Mouse (Mus musculus) megakaryocyte, embryonic 14.5 days (primary cell): ENCODE results near the gene Selenow. TPM values are rescaled to one million over a fixed set of nuclear protein-coding genes. Genes with fewer than 3 reads are reported as not detected.

Experiments
- H3K27me3 ChIP-seq: replicated peaks from 2 replicates; pipeline ENCODE3; 2012; ENCODE audit warnings: inconsistent platforms
- H3K36me3 ChIP-seq: replicated peaks from 2 replicates; pipeline ENCODE3; 2012; ENCODE audit warnings: low read length, inconsistent platforms, mixed read lengths
- H3K4me1 ChIP-seq: 2 replicates; pipeline ENCODE4 v1.6.1; 2012; ENCODE audit warnings: inconsistent platforms
- H3K4me3 ChIP-seq: replicated peaks from 2 replicates; pipeline ENCODE3; 2012; ENCODE audit warnings: moderate library complexity, mild to moderate bottlenecking, inconsistent platforms
- H3K9me3 ChIP-seq: 2 replicates; pipeline ENCODE4 v1.6.1; 2012; ENCODE audit warnings: inconsistent platforms
- FLI1 ChIP-seq: IDR thresholded peaks from 2 replicates; pipeline ENCODE4 v1.6.1; 2012; ENCODE audit warnings: low read length, inconsistent platforms, mixed read lengths
- GATA1 ChIP-seq: IDR thresholded peaks from 3 replicates; pipeline ENCODE4 v1.6.1; 2012; ENCODE audit warnings: mixed read lengths, low read length, inconsistent platforms, borderline replicate concordance
- polyA plus RNA-seq: library from polyadenylated mRNA; stranded (reverse); fragments of >175 nt; gene quantifications from 2 replicates; pipeline ENCODE4 v1.2.3, GENCODE M21; 2012; ENCODE audit warnings: low replicate concordance; ENCODE audit not compliant: insufficient read depth

The Selenow gene
- polyA plus RNA-seq, result 1,012 and 1,066 TPM in 2 replicates

DNA sequence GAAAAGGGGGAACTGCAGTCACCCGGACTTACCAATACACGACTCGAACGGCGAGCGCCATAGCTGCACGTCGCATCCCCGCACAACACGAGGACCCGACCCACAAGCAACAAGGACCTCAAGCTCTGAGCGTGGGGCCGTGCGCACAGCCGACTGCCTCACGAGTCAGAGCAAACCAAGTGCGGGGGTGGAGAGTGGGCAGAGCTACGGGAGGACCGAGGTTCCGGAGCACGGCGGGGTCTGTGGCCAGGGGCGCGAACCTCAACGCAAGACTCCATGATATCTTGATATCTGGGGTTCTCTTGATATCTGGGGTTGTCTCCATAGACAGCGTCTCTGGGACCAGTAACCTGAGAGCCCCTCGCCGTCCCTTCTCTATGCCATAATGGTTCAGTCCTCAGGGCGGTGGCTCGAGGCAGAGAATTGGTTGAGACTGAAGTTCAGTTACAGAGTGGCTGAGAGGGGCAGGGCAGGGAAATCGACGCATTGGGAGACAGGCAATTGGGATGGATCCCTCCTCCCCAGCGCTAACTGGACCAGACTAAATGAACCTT, at the start of gene Selenow:
Gene Selenow (minus strand): TSS at position 183 of the 554 bp plus-strand sequence.
- H3K9me3 ChIP-seq, result no peaks in the 10 kb centered on the region
- TF ChIP-seq FLI1 (no peak), GATA1 (no peak)
- H3K4me1 ChIP-seq, result peaks cover 43% of the 10 kb centered on the region
- H3K27me3 ChIP-seq, result peaks cover 2% of the 10 kb centered on the region
- H3K4me3 ChIP-seq, result peak within 1 kb of the TSS; percentile 97
- peaks cover 33% of the 10 kb centered on the region for H3K36me3 ChIP-seq

DNA sequence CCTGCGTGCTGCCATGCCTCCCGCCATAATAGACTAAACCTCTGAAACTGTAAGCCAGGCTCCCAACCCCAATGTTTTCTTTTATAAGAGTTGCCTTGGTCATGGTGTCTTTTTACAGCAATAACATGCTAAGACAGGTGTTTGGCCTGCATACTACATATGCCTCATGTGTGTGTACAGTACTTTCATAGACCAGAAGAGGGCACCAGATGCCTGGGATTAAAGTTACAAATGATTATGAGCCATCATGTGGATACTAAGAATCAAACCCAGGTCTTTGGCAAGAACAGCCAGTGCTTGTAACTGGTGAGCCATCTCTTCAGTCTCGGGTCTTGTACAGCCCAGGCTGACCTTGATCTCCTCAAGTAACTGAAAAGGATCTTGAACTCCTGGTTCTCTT, 47.5 kb upstream of the Selenow start:
- Histone ChIP-seq H3K4me3 (no peak overlapping the region), H3K9me3 (0 out of 2 replicates have a peak, but pooled peaks cover 5% of the 10 kb centered on the region), H3K4me1 (peaks cover 26% of the 10 kb centered on the region), H3K36me3 (peaks cover 48% of the 10 kb centered on the region), H3K27me3 (peaks cover 18% of the 10 kb centered on the region)
- no peak for TF ChIP-seq GATA1
- no peak for TF ChIP-seq FLI1

DNA sequence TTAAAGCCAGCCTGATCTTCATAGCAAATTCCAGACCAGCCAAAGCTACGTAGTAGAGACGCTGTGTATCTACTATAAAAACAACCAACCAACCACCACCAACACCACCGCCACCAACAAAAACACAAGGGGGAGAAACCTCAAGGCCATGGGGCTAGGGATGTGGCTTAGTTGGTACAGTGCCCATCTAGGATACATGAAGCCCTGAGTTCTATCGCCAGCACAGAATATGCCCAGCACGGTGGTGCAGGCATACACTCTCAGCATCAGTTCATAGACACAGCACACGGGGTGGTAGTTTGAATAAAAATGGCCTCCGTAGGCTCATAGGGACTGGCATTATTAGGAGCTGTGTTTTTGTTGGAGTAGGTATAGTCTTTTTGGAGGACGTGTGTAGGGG, 46.1 kb upstream of the Selenow start:
- H3K4me1 ChIP-seq, result peaks cover 36% of the 10 kb centered on the region
- 0 out of 2 replicates have a peak, but pooled peaks cover 5% of the 10 kb centered on the region for H3K9me3 ChIP-seq
- H3K27me3 ChIP-seq, result peaks cover 31% of the 10 kb centered on the region
- TF ChIP-seq FLI1, result no peak
- no peak for TF ChIP-seq GATA1
- no peak overlapping the region for H3K4me3 ChIP-seq
- peaks cover 35% of the 10 kb centered on the region for H3K36me3 ChIP-seq

DNA sequence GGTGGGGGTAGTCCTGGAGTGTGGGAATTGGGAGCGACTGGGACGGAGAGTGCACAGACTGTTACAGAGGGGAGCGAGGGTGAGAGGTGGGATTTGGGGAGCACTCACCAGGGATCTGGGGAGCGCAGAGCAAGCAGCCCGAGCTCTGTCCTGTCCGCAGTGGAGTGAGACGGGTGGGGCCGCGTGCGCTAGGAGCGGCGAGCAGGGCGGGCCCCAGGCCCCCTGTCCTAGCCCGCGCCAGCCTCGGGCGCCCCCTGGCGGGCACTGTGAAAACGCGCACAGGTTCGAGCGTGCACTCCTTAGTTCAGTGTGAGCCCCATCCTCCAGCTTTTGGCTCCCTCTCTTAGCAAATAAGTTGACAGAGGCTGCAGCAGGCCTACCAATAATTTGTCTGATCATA, 45.1 kb upstream of the Selenow start, which contains the start of gene Ehd2:
Gene Ehd2 (minus strand): TSS at position 256 of the 400 bp plus-strand sequence.
- Histone ChIP-seq H3K4me3 (peak within 1 kb of the TSS; percentile 88), H3K36me3 (peaks cover 25% of the 10 kb centered on the region), H3K9me3 (0 out of 2 replicates have a peak, but pooled peaks cover 5% of the 10 kb centered on the region), H3K4me1 (peaks cover 46% of the 10 kb centered on the region), H3K27me3 (peaks cover 41% of the 10 kb centered on the region)
- TF ChIP-seq GATA1, result no peak
- no peak for TF ChIP-seq FLI1

DNA sequence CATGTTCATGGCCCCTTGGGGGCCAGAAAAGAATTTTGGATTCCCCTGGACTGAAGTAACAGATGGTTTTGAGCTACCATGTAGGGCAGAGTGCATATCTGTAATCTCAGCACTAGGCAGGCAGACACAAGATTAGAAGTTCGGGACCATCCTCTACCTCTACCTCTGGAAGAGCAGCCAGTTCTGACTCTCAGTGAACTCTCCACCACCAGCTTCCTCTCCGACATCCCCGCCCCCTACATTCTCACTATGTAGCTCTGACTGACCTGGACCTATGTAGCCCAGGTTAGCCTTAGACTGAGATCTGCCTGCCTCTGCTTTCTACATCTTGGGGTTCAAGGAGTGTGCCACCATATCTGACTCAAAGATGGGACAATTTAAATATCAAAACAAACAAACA, 44.3 kb upstream of the Selenow start:
- Histone ChIP-seq H3K27me3 (peaks cover 48% of the 10 kb centered on the region), H3K9me3 (0 out of 2 replicates have a peak, but pooled peaks cover 5% of the 10 kb centered on the region), H3K4me3 (no peak overlapping the region), H3K36me3 (peaks cover 16% of the 10 kb centered on the region), H3K4me1 (peaks cover 52% of the 10 kb centered on the region)
- TF ChIP-seq GATA1 (no peak), FLI1 (no peak)

DNA sequence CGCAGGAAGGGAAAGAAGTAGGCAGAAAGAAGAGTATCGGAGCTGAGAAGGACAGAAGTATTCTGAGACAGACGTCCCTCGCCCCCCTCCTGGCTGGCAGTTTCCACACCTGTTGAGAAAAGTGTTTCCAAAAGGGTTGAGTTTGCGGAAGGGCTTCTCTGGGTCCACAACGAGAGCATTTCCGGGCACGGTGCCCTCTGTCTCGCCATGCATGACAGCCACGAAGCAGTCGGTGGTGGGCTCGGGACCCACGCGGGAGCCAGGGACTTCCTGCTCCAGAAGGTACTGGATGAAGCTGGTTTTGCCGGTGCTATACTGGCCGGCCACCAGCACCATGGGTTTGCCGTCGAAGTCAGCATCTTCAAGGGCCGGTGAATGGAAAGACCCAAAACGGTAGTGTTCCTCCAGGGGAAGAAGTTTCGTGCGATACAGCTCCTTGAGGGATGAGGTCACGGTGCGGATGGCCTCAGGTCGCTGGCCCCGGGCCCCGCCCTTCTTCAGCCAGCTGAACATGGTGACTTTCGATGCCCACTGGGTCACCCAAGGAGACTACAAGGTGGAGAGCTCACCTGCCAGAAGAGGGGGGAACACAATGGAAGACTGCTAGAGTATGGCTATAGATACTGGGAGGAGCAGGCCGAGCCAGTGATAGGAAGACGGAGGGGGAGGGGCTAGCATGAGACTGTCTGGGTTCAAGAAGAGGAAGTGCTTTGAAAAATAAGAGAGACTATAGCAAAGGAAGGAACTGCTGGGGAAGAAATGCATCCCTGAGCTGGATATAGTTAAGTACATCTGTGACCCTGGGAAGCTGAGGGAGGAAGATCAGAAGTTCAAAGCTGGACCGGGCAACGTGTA, 41.8 kb upstream of the Selenow start:
- Histone ChIP-seq H3K4me1 (peaks cover 73% of the 10 kb centered on the region), H3K4me3 (no peak overlapping the region), H3K9me3 (no peaks in the 10 kb centered on the region), H3K27me3 (peaks cover 62% of the 10 kb centered on the region), H3K36me3 (no peaks in the 10 kb centered on the region)
- TF ChIP-seq GATA1, result no peak

DNA sequence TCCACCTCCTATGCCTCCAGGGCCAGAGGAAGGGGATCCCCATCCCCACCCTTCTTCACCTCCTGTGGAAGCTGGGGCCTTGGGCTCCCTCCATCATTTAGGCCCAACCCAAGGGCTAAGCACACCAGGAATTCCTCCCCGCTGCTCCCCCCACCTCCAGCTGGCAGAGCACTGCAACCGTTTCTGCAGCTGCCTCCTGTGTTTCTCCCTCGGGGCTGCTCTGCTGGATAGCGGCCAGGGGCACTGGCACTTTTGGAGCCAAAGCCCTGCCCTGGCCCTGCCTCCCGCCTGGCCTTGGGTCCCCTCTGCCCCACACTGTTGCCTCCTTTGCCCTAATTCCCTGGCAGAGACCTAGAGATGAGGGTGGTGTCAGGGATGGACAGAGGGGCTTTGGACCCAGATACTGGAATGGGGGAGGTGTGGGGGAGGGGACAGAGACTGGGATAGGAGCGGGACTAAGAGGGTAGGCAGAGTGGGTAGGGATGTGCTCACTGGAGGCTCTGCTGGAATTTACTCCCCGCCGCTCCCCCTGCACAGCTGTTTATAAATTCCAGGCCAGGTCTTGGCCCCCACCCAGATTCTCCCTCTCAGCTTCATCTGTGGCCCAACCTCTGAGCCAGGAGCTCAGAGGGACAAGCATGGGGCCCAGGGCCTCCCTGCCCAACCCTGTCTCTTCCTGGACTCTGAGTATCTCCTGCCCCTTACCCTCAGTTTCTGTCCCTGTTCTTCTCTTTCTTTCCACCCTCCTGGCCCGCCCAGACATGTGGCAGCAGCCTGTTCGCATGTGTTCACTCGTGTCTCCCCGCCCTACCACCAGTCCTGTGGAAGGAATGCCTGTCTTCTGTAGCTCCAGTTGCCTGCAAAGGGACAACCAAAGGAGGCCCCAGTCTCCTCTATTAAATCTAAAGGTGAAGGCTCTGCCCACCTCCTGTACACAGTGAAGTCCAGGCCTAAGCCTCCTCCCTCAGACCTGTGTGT, 40.4 kb upstream of the Selenow start:
- no peak for TF ChIP-seq GATA1
- TF ChIP-seq FLI1, result no peak
- Histone ChIP-seq H3K4me1 (peaks cover 70% of the 10 kb centered on the region), H3K4me3 (no peak overlapping the region), H3K36me3 (peaks cover 1% of the 10 kb centered on the region), H3K27me3 (peaks cover 61% of the 10 kb centered on the region), H3K9me3 (peaks cover 5% of the 10 kb centered on the region)

DNA sequence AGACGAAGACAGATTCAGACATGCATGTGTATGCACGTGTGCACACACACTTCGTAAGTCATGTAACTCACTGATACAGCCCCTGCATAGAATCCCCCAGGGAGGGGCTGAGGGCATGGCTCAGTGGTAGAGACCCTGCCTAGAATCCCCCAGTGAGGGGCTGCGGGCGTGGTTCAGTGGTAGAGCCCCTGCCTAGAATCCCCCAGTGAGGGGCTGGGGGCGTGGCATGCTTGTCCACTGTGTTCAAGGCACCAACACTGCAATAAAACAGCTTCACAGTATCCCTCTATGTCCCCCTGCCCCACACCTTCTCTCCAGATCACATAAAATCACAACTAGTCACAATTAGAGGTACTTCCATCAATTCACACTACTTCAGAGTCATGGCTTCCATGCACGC, 39.6 kb upstream of the Selenow start:
- Histone ChIP-seq H3K9me3 (peaks cover 13% of the 10 kb centered on the region), H3K27me3 (peaks cover 62% of the 10 kb centered on the region), H3K4me1 (peaks cover 62% of the 10 kb centered on the region), H3K4me3 (no peak overlapping the region), H3K36me3 (peaks cover 8% of the 10 kb centered on the region)
- TF ChIP-seq GATA1 (no peak), FLI1 (no peak)

DNA sequence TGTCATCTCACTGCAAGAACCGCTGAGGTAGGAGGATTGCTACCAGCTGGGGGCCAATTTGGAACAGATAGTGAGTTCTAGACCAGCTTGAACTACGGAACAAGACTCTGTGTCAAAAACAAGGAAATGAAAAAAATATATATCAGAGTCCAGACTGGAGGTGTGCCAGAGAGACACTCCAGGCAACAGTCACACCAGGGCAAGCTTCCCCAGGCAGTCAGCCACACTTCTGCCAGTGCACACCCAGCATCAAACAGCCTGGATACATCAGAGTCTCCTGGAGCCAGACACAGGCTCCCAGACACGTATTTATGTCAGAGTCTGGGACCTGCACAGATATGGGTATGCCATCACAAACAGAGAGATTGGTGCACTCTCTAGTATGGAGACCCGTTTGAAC, 39.0 kb upstream of the Selenow start:
- TF ChIP-seq GATA1, result no peak
- TF ChIP-seq FLI1, result no peak
- Histone ChIP-seq H3K27me3 (peaks cover 62% of the 10 kb centered on the region), H3K9me3 (peaks cover 19% of the 10 kb centered on the region), H3K4me1 (peaks cover 56% of the 10 kb centered on the region), H3K36me3 (peaks cover 14% of the 10 kb centered on the region), H3K4me3 (no peak overlapping the region)
